Mouse (Mus musculus) lung, adult 2 months (tissue): ENCODE results near the gene Cox8b.
"Not testable (repeated sequence)": the region's sequence is repeated elsewhere in the genome, so short reads cannot be mapped to it uniquely, and the experiment has no call there.

Experiments used
- CTCF ChIP-seq: fragments of 200-500 bp; IDR thresholded peaks from 2 replicates; pipeline ENCODE4 v1.5.1; 2011; ENCODE audit warnings: mild to moderate bottlenecking, low read length, control low read depth; ENCODE audit not compliant: insufficient read depth
- POLR2A ChIP-seq: fragments of 200-500 bp; IDR thresholded peaks from 2 replicates; pipeline ENCODE4 v1.6.1; 2011; ENCODE audit warnings: low read depth, mild to moderate bottlenecking, control low read depth, low read length, borderline replicate concordance; ENCODE audit errors: extremely low read depth

- TF ChIP-seq POLR2A, CTCF: not testable (repeated sequence)
These were observed 9.6 kb downstream of the Cox8b start for GRCm38 (mm10) chr7:140890636-140891035.
